Mouse (Mus musculus) thymus, adult 2 months (tissue): ENCODE measurements around the gene Dda1. TPM values are rescaled to one million over a fixed set of nuclear protein-coding genes. Genes with fewer than 3 reads are reported as not detected.

Source experiments
- DNase-seq: peaks from one replicate; pipeline ENCODE4 v3.0.0; 2021
- H3K27ac ChIP-seq: fragments of 200-500 bp; 2 replicates; pipeline ENCODE4 v1.5.1; 2012; ENCODE audit warnings: low read length, control low read depth; ENCODE audit not compliant: control insufficient read depth, insufficient read depth
- H3K27me3 ChIP-seq: fragments of 200-500 bp; 2 replicates; pipeline ENCODE4 v1.6.1; 2012; ENCODE audit warnings: mild to moderate bottlenecking, low read length, moderate library complexity, mixed read lengths; ENCODE audit not compliant: control insufficient read depth, insufficient read depth
- H3K36me3 ChIP-seq: fragments of 200-500 bp; 2 replicates; pipeline ENCODE4 v1.6.1; 2012; ENCODE audit warnings: mild to moderate bottlenecking, low read length, moderate library complexity; ENCODE audit not compliant: control insufficient read depth, insufficient read depth
- H3K4me1 ChIP-seq: fragments of 200-500 bp; replicated peaks from 2 replicates; pipeline ENCODE4 v1.6.1; 2012; ENCODE audit warnings: low read length; ENCODE audit not compliant: control insufficient read depth, insufficient read depth
- H3K4me3 ChIP-seq: fragments of 200-500 bp; 2 replicates; pipeline ENCODE4 v1.5.1; 2012; ENCODE audit warnings: mild to moderate bottlenecking, low read length, control low read depth, moderate library complexity; ENCODE audit not compliant: control insufficient read depth, insufficient read depth
- CTCF ChIP-seq: fragments of 200-500 bp; IDR thresholded peaks from 2 replicates; pipeline ENCODE4 v1.5.1; 2012; ENCODE audit warnings: mild to moderate bottlenecking, control low read depth, low read length, moderate library complexity, borderline replicate concordance; ENCODE audit not compliant: control insufficient read depth, poor library complexity, insufficient read depth; ENCODE audit errors: extremely low read depth
- POLR2A ChIP-seq: fragments of 200-500 bp; IDR thresholded peaks from 2 replicates; pipeline ENCODE4 v1.6.1; 2012; ENCODE audit warnings: mild to moderate bottlenecking, low read length, control low read depth, moderate library complexity; ENCODE audit not compliant: control insufficient read depth, poor library complexity, insufficient read depth; ENCODE audit errors: extremely low read depth
- WGBS: fragments of 180-500 bp; shearing (Covaris S2); methylation state at CpG from one replicate; pipeline ENCODE4 v1.1.7; 2018; 5-methylcytosine and 5-hydroxymethylcytosine counted together
- polyA plus RNA-seq: library from polyadenylated mRNA; depleted of rRNA; stranded (reverse); fragments of >200 nt; gene quantifications from 2 replicates; pipeline ENCODE4 v1.2.3, GENCODE M21; 2012

Dda1 gene
- polyA plus RNA-seq, 1 experiment, result 216 TPM

- peaks cover 43% of the 10 kb centered on the region for H3K36me3 ChIP-seq
- TF ChIP-seq POLR2A (no peak), CTCF (no peak)
- no peak overlapping the region for H3K4me3 ChIP-seq
- no peak for DNase-seq
- WGBS, result 96% methylated on average over 47 of the region's 47 CpGs
- peaks cover 30% of the 10 kb centered on the region for H3K4me1 ChIP-seq
- H3K27me3 ChIP-seq, result no peaks in the 10 kb centered on the region
- no peak overlapping the region for H3K27ac ChIP-seq
These were observed 7.7 kb upstream of the Dda1 start for GRCm38 (mm10) chr8:71461152-71461840.

- DNase-seq, result no peak
- H3K36me3 ChIP-seq, result peaks cover 37% of the 10 kb centered on the region
These were observed 6.8 kb upstream of the Dda1 start for GRCm38 (mm10) chr8:71462191-71462590.

GRCm38 (mm10) chr8:71462786-71463185 is 6.2 kb upstream of the Dda1 start:
- H3K4me3 ChIP-seq, result peak overlapping the region; percentile 89
- H3K36me3 ChIP-seq, result peaks cover 31% of the 10 kb centered on the region
- peak; percentile 52; the same call in 1 of the 2 replicates for TF ChIP-seq CTCF
- peak; percentile 22; the same call in 1 of the 2 replicates for TF ChIP-seq POLR2A
- DNase-seq, result peak; percentile 84
- WGBS, result under 1% methylated on average over 16 of the region's 16 CpGs
- peaks cover 30% of the 10 kb centered on the region for H3K4me1 ChIP-seq
- H3K27ac ChIP-seq, result peak overlapping the region; percentile 90
- no peaks in the 10 kb centered on the region for H3K27me3 ChIP-seq

More at GRCm38 (mm10) chr8:71462191-71462590, 6.8 kb upstream of the Dda1 start:
- Histone ChIP-seq H3K27me3 (no peaks in the 10 kb centered on the region), H3K4me1 (peaks cover 30% of the 10 kb centered on the region), H3K4me3 (peak overlapping the region; percentile 89), H3K27ac (peak overlapping the region; percentile 90)
- WGBS, result 56% methylated on average over 4 of the region's 4 CpGs
- TF ChIP-seq POLR2A, result no peak
- TF ChIP-seq CTCF, result no peak

DNA sequence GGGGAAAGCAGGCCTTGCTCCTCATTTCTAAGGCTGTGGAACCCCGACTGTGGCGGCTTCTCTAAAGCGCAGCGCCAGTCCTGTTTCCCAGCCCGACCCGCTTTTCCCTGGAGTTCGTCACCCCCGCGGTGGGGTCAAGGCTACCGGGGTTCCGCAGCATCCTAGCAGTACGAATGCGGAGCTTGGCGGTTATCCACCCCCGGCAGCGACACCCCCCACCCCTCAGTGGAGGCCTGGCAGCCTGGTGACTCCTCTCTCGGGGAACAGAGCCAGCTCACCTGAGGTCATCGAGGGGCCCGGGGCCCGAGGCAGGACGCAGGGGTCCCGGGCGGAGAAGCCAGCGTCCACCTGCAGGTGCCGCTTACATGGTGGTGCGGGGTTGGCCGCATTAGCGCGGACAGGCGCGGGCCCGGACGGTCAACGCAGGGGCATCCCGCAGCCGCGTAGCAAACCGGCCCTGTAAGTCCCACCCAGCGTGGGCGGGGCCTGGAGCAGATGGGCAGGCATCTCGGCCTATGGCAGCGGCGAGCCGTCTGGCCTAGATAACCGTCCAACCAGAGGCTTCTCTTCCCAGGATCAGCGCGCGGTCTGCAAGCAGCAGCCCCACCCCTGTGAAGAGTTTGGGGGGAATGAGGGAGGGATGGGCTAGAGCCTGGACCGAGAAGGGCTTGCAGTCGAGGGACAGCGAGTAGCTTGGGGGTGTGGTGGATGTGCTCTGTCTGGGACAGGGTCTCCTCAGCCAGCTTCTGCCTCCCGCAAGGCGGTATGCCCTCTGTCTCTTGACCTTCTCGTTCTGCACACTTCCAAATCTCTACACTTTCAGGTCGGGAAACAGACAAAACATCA is 5.6 kb upstream of the Dda1 start, which contains the start of gene Abhd8:
Abhd8 (minus strand) TSS at position 468 of the 846 bp plus-strand sequence.
- Histone ChIP-seq H3K4me1 (peaks cover 30% of the 10 kb centered on the region), H3K36me3 (peaks cover 25% of the 10 kb centered on the region), H3K4me3 (peak within 1 kb of the TSS; percentile 89), H3K27ac (peak within 1 kb of the TSS; percentile 90), H3K27me3 (no peaks in the 10 kb centered on the region)
- WGBS, result under 1% methylated on average over 55 of the region's 55 CpGs
- peak; percentile 99 for DNase-seq
- TF ChIP-seq POLR2A (peak; percentile 70), CTCF (no peak)

DNA sequence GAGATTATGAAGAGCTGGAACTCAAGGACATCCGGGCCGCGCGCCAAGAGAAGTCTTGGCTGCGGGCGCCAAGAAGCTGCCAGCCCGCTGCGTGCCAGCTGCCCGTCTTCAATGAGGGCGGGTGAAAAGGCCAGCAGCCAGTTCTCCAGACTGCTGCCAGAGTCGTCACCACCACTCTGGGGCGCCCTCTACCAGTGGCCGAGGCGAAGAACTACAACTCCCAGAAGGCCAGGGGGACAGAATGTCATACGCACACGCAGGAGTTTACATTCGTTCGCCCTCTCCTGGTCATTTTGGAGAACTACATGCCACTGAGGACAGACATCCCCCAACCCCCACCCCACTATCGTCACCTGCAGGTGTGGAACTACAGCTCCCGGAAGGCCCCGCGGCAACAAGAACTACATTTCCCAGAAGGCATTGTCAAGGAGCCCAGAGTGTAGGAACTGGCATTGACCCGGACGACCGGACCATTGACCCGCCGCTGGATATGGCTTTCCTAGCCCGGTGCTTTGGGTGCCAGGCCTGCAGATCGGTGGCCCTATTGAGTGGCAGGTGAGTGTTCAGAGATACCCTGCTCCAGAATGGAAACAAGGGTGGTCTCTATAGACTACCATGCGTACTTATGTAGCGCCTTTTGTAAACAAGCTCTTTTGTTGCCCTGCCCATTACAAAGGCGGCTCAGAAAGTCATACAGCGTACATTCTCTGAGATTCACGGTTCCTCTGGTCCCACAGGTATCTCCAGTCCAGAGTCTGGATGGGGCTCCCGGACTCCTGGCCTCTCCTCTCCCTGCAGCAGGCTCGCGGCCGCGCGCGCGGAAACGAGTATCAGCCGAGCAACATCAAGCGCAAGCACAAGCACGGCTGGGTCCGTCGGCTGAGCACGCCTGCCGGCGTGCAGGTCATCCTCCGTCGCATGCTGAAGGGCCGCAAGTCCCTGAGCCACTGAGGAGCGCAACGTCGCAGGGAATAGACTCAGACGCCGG is 4.2 kb upstream of the Dda1 start, which contains the start of gene Mrpl34:
Mrpl34 (plus strand) TSS at position 447 of the 988 bp plus-strand sequence.
- peaks cover 13% of the 10 kb centered on the region for H3K36me3 ChIP-seq
- peak; percentile 40; the same call in 1 of the 2 replicates for TF ChIP-seq POLR2A
- peak; percentile 84 for TF ChIP-seq CTCF
- peaks cover 33% of the 10 kb centered on the region for H3K4me1 ChIP-seq
- peak within 1 kb of the TSS; percentile 67 for H3K27ac ChIP-seq
- DNase-seq, result peak; percentile 98
- H3K4me3 ChIP-seq, result peak within 1 kb of the TSS; percentile 89
- 1% methylated on average over 59 of the region's 59 CpGs for WGBS
- no peaks in the 10 kb centered on the region for H3K27me3 ChIP-seq
